Mouse (Mus musculus): Measurements from ENCODE around the gene Fam111a. TPM values are rescaled to one million over a fixed set of nuclear protein-coding genes. Genes with fewer than 3 reads are reported as not detected.

Fam111a gene
- polyA plus RNA-seq, 1 experiment from 2014 or later = 6.6 TPM

GRCm38 (mm10) chr19:12567011-12567410 is 21.5 kb downstream of the Fam111a start:
- 68% methylated on average over 4 of the region's 4 CpGs for WGBS
- no peak overlapping the region for H3K4me2 ChIP-seq
- H3K27ac ChIP-seq (replicated peaks) = no peak overlapping the region
- H3K4me1 ChIP-seq (replicated peaks) = no peaks in the 10 kb centered on the region
- no peaks in the 10 kb centered on the region for H3K36me3 ChIP-seq
- no peaks in the 10 kb centered on the region for H3K27me3 ChIP-seq
- no peaks in the 10 kb centered on the region for H3K9me3 ChIP-seq
- no peak overlapping the region for H3K4me3 ChIP-seq
- ATAC-seq (ENCODE audit: low FRiP score, low read depth) = no peak
- no peak overlapping the region for H3K9ac ChIP-seq

DNA sequence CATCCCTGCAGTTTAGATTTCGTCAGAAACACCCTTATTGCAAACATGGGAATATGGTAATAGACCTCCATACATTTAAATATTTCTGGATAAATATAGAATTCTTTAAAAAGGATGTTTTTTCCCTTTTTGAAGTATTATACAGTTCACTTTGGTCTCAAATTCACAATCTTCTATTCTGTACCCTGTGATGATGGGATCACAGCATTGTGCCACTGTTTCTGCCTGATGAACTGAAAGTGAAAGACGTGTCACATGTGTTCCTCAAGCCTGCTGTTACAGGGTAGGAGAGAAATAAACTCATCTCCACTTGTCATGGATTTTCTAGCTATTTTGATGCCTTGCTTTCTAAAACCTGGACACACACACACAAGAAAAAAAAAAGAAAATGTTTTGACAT is 25.3 kb downstream of the Fam111a start:
- H3K4me1 ChIP-seq (replicated peaks) = peaks cover 16% of the 10 kb centered on the region
- H3K27ac ChIP-seq (replicated peaks) = no peak overlapping the region
- H3K27me3 ChIP-seq = no peaks in the 10 kb centered on the region
- no peak overlapping the region for H3K9ac ChIP-seq
- H3K4me3 ChIP-seq = no peak overlapping the region
- no peak overlapping the region for H3K4me2 ChIP-seq
- 64% methylated on average over 2 of the region's 2 CpGs for WGBS
- no peaks in the 10 kb centered on the region for H3K9me3 ChIP-seq
- no peaks in the 10 kb centered on the region for H3K36me3 ChIP-seq
- ATAC-seq (ENCODE audit: low FRiP score, low read depth) = no peak

DNA sequence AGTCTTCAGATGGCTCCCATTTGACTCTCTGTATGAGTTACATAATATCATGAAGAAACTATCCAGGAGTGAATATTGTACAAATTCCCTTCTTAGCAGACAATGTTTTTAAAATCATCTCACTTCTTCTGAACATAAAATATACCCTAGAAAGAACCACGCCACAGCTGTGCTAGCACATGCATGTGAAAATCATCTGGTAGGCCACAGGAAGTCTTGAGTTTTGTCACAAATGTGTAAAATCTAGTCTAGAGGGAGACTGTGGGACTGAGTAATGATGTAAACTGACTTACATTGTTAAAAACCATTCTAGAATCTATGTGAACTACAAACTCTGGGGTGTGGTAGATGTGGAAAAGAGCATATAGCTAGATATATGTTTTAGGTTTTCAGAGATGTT is 26.1 kb downstream of the Fam111a start:
- no peak overlapping the region for H3K9ac ChIP-seq
- 96% methylated on average over 1 of the region's 1 CpGs for WGBS
- H3K4me1 ChIP-seq (replicated peaks) = peaks cover 16% of the 10 kb centered on the region
- H3K36me3 ChIP-seq = no peaks in the 10 kb centered on the region
- no peaks in the 10 kb centered on the region for H3K27me3 ChIP-seq
- H3K9me3 ChIP-seq = no peaks in the 10 kb centered on the region
- H3K27ac ChIP-seq (replicated peaks) = no peak overlapping the region
- no peak for ATAC-seq (ENCODE audit: low FRiP score, low read depth)
- H3K4me2 ChIP-seq = no peak overlapping the region
- no peak overlapping the region for H3K4me3 ChIP-seq

DNA sequence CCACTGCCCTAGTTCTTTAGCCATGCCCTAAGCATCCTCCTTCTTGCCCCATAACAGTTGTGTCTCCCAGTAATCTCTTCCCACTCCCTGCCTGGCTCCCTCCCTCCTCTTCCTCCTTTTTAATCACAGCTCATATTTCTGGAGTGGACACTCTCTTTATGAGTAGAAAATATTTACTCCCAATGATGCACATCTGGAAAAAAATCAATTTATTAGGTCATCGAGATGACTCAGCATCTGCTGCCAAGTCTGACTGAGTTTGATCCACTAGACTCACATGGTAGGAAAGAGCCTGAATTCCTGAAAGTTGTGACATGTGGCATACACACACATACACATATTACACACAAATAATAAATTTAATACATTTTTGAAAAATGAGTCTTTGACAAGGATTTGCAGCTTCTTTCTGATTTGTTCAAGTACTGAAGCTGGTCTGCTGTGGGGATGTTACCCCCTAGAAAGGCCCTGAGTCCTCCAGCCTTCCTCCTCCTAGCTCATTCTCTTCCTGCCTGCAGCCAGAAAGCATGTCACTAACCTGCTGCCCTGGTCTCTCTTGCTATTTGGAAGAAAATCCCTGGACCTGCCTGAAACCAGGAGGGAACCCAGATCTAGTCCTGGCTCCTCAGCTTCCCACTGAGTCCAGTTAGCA is 27.2 kb downstream of the Fam111a start:
- Histone ChIP-seq H3K4me3 (peak overlapping the region; percentile 43), H3K27me3 (no peaks in the 10 kb centered on the region), H3K27ac (replicated peaks) (peak overlapping the region; percentile 43), H3K9me3 (no peaks in the 10 kb centered on the region), H3K9ac (peak overlapping the region; percentile 48), H3K36me3 (no peaks in the 10 kb centered on the region), H3K4me1 (replicated peaks) (peaks cover 16% of the 10 kb centered on the region), H3K4me2 (peak overlapping the region; percentile 66)
- no peak; the same call in 1 of the 2 replicates for ATAC-seq (ENCODE audit: low FRiP score, low read depth)
- 88% methylated on average over 1 of the region's 1 CpGs for WGBS

DNA sequence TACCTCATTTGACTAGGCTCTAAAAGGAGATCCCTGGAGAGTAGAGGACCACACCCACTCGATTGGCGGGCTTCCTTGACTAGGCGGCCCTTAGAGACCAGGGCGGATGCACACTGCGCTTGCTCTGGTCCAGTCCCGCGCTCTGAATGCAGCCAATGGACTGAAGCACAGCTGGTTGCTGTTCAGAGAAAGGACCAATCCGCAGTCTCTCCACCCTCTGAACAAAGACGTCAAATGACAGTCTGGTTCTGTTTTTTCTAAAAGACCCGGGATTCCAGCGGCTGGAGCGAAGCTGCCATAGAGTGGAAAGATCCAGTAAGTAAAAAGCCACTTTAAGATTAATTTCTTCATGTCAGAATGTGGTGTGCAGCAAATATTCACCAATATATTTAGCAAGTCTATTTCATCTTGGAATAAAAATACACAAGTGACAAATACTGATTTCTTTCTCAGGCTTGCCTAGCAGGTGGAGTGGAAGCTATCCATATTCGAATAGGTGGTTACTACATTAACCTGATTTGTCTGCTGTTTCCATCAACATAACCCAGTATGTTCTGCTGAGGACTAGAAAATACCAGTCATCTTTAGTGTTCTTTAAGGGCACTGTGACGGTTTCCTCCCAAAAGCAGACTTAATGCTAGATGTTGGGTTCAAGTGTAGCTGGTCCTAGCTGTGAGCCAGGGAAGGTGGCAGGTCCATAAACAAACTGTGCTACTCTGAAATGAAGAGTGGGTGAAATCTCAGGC is 27.9 kb downstream of the Fam111a start:
- Histone ChIP-seq H3K4me1 (replicated peaks) (peaks cover 16% of the 10 kb centered on the region), H3K27ac (replicated peaks) (peak overlapping the region; percentile 43), H3K9me3 (no peaks in the 10 kb centered on the region), H3K4me3 (peak overlapping the region; percentile 43), H3K4me2 (peak overlapping the region; percentile 66), H3K27me3 (no peaks in the 10 kb centered on the region), H3K9ac (peak overlapping the region; percentile 48), H3K36me3 (no peaks in the 10 kb centered on the region)
- 7% methylated on average over 14 of the region's 14 CpGs for WGBS
- peak; percentile 100 for ATAC-seq (ENCODE audit: low FRiP score, low read depth)

DNA sequence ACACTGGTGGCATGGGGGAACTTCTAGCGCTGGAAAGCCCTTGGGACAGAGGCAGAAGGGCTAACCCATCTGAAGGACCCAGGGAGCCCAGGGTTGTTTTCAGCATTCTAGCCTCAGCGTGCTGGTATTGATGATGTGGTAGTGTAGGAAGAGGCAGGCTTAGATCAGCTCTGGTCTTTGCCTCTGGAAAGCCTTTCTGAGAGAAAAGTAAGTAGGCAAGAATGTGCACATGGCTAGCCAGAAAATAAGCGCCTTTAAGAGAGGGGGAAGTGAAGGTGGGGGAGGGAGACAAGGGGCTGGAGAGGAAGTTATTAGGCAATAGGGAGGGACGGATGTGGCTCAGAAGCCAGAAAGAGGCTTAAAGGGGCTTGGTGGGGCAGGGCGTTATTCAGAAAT is 28.5 kb downstream of the Fam111a start:
- peak overlapping the region; percentile 66 for H3K4me2 ChIP-seq
- WGBS = 28% methylated on average over 5 of the region's 5 CpGs
- no peak overlapping the region for H3K27ac ChIP-seq (replicated peaks)
- peak overlapping the region; percentile 28 for H3K9ac ChIP-seq
- H3K9me3 ChIP-seq = no peaks in the 10 kb centered on the region
- H3K27me3 ChIP-seq = no peaks in the 10 kb centered on the region
- H3K36me3 ChIP-seq = no peaks in the 10 kb centered on the region
- H3K4me3 ChIP-seq = peak overlapping the region; percentile 43
- no peak for ATAC-seq (ENCODE audit: low FRiP score, low read depth)
- H3K4me1 ChIP-seq (replicated peaks) = peaks cover 16% of the 10 kb centered on the region

- Histone ChIP-seq H3K9ac (no peak overlapping the region), H3K4me2 (no peak overlapping the region), H3K4me3 (no peak overlapping the region), H3K27ac (replicated peaks) (no peak overlapping the region), H3K4me1 (replicated peaks) (peaks cover 16% of the 10 kb centered on the region), H3K27me3 (no peaks in the 10 kb centered on the region), H3K9me3 (no peaks in the 10 kb centered on the region), H3K36me3 (no peaks in the 10 kb centered on the region)
- ATAC-seq (ENCODE audit: low FRiP score, low read depth) = no peak
- 87% methylated on average over 7 of the region's 7 CpGs for WGBS
These were observed 29.6 kb downstream of the Fam111a start for GRCm38 (mm10) chr19:12575107-12575506.

GRCm38 (mm10) chr19:12575514-12575913 is 30.0 kb downstream of the Fam111a start:
- Histone ChIP-seq H3K4me2 (no peak overlapping the region), H3K9me3 (no peaks in the 10 kb centered on the region), H3K36me3 (no peaks in the 10 kb centered on the region), H3K27me3 (no peaks in the 10 kb centered on the region), H3K4me1 (replicated peaks) (peaks cover 16% of the 10 kb centered on the region), H3K4me3 (no peak overlapping the region), H3K9ac (no peak overlapping the region), H3K27ac (replicated peaks) (no peak overlapping the region)
- ATAC-seq (ENCODE audit: low FRiP score, low read depth) = no peak
- WGBS = 85% methylated on average over 2 of the region's 2 CpGs

GRCm38 (mm10) chr19:12576639-12577038 is 31.1 kb downstream of the Fam111a start:
- Histone ChIP-seq H3K27ac (replicated peaks) (no peak overlapping the region), H3K9me3 (no peaks in the 10 kb centered on the region), H3K4me3 (no peak overlapping the region), H3K4me1 (replicated peaks) (peaks cover 16% of the 10 kb centered on the region), H3K9ac (no peak overlapping the region), H3K27me3 (no peaks in the 10 kb centered on the region), H3K4me2 (no peak overlapping the region), H3K36me3 (no peaks in the 10 kb centered on the region)
- 89% methylated on average over 2 of the region's 2 CpGs for WGBS
- no peak for ATAC-seq (ENCODE audit: low FRiP score, low read depth)

DNA sequence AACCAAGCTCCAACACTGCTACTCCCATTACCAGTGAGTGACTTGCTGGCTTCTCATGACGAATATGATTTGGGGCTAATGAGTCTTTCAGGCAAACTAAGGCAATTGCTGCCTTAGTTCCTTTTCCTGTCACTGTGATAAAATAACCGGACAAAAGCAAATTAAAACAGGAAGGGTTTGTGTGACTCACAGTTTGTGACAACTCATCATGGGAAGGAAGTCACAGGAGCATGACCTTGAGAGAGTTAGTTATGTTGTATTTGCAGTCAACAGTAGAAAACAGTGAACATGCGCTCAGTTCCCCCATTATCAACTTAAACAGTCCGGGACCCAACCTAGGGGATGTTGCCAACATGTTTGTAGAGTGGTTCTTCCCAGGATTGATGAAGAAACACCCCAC is 39.8 kb downstream of the Fam111a start:
- Histone ChIP-seq H3K9me3 (no peaks in the 10 kb centered on the region), H3K4me2 (no peak overlapping the region), H3K4me3 (no peak overlapping the region), H3K9ac (no peak overlapping the region), H3K36me3 (no peaks in the 10 kb centered on the region), H3K27ac (replicated peaks) (no peak overlapping the region), H3K4me1 (replicated peaks) (no peaks in the 10 kb centered on the region), H3K27me3 (no peaks in the 10 kb centered on the region)
- ATAC-seq (ENCODE audit: low FRiP score, low read depth) = no peak
- WGBS = 88% methylated on average over 4 of the region's 4 CpGs

GRCm38 (mm10) chr19:12591908-12592307 is 46.4 kb downstream of the Fam111a start:
- Histone ChIP-seq H3K27me3 (no peaks in the 10 kb centered on the region), H3K36me3 (no peaks in the 10 kb centered on the region), H3K9ac (no peak overlapping the region), H3K4me3 (no peak overlapping the region), H3K9me3 (no peaks in the 10 kb centered on the region), H3K4me1 (replicated peaks) (peaks cover 7% of the 10 kb centered on the region), H3K27ac (replicated peaks) (no peak overlapping the region), H3K4me2 (no peak overlapping the region)
- 0 out of 2 replicates have a peak, but pooled peaks have one; percentile 27 for ATAC-seq (ENCODE audit: low FRiP score, low read depth)
- 16% methylated on average over 1 of the region's 1 CpGs for WGBS

GRCm38 (mm10) chr19:12595135-12595529 is 49.6 kb downstream of the Fam111a start:
- Histone ChIP-seq H3K9me3 (no peaks in the 10 kb centered on the region), H3K4me2 (peak overlapping the region; percentile 86), H3K27ac (replicated peaks) (peak overlapping the region; percentile 88), H3K4me3 (peak overlapping the region; percentile 83), H3K4me1 (replicated peaks) (peaks cover 11% of the 10 kb centered on the region), H3K9ac (peak overlapping the region; percentile 89), H3K36me3 (no peaks in the 10 kb centered on the region), H3K27me3 (no peaks in the 10 kb centered on the region)
- 59% methylated on average over 2 of the region's 2 CpGs for WGBS
- ATAC-seq (ENCODE audit: low FRiP score, low read depth) = no peak
